Mouse (Mus musculus): Measurements from ENCODE around the gene Adgre4.

Gene Adgre4

GRCm38 (mm10) chr17:55749786-55750185 is at the start of gene Adgre4:
Adgre4 (plus strand) TSS chr17:55749984.
- no peaks in the 10 kb centered on the region for H3K9me3 ChIP-seq (ENCODE audit: low read length)
- TF ChIP-seq CTCF (conservative IDR thresholded peaks at IDR 0.05; ENCODE audit: low read length): no peak
- TF ChIP-seq NANOG (IDR thresholded peaks at IDR 0.05; ENCODE audit: borderline replicate concordance, low read length): no peak
- TF ChIP-seq POU5F1 (IDR thresholded peaks at IDR 0.05; ENCODE audit: borderline replicate concordance, low read length): no peak

GRCm38 (mm10) chr17:55702161-55702820 is 47.5 kb upstream of the Adgre4 start:
- TF ChIP-seq POU5F1 (IDR thresholded peaks at IDR 0.05; ENCODE audit: borderline replicate concordance, low read length): no peak
- H3K27me3 ChIP-seq (ENCODE audit: insufficient read depth, low read length): no peaks in the 10 kb centered on the region
- H3K4me1 ChIP-seq (replicated peaks; ENCODE audit: low read depth, low read length): no peaks in the 10 kb centered on the region
- no peaks in the 10 kb centered on the region for H3K9me3 ChIP-seq (ENCODE audit: low read length)
- H3K36me3 ChIP-seq (ENCODE audit: insufficient read depth, low read length): peaks cover 9% of the 10 kb centered on the region
- H3K4me3 ChIP-seq (replicated peaks; ENCODE audit: low read length): no peak overlapping the region

More at GRCm38 (mm10) chr17:55749786-55750185, at the start of gene Adgre4:
- Histone ChIP-seq H3K4me3 (replicated peaks; ENCODE audit: low read length) (no peak within 1 kb of the TSS), H3K4me1 (replicated peaks; ENCODE audit: low read depth, low read length) (no peaks in the 10 kb centered on the region), H3K27me3 (ENCODE audit: insufficient read depth, low read length) (no peaks in the 10 kb centered on the region), H3K36me3 (ENCODE audit: insufficient read depth, low read length) (no peaks in the 10 kb centered on the region)

- Histone ChIP-seq H3K4me3 (replicated peaks; ENCODE audit: low read length) (no peak overlapping the region), H3K27me3 (ENCODE audit: insufficient read depth, low read length) (no peaks in the 10 kb centered on the region), H3K9me3 (ENCODE audit: low read length) (no peaks in the 10 kb centered on the region), H3K4me1 (replicated peaks; ENCODE audit: low read depth, low read length) (no peaks in the 10 kb centered on the region), H3K36me3 (ENCODE audit: insufficient read depth, low read length) (peaks cover 5% of the 10 kb centered on the region; the same call in 1 of the 2 replicates)
- TF ChIP-seq CTCF (conservative IDR thresholded peaks at IDR 0.05; ENCODE audit: low read length) (no peak), POU5F1 (IDR thresholded peaks at IDR 0.05; ENCODE audit: borderline replicate concordance, low read length) (no peak), NANOG (IDR thresholded peaks at IDR 0.05; ENCODE audit: borderline replicate concordance, low read length) (no peak)
These were observed 46.9 kb upstream of the Adgre4 start for GRCm38 (mm10) chr17:55702865-55703264.

GRCm38 (mm10) chr17:55711984-55712811 is 37.6 kb upstream of the Adgre4 start, which contains the start of gene Pot1b:
Pot1b (minus strand) TSS chr17:55712628.
- H3K27me3 ChIP-seq (ENCODE audit: insufficient read depth, low read length): no peaks in the 10 kb centered on the region
- TF ChIP-seq CTCF (conservative IDR thresholded peaks at IDR 0.05; ENCODE audit: low read length) (no peak), NANOG (IDR thresholded peaks at IDR 0.05; ENCODE audit: borderline replicate concordance, low read length) (no peak), POU5F1 (IDR thresholded peaks at IDR 0.05; ENCODE audit: borderline replicate concordance, low read length) (no peak)
- H3K36me3 ChIP-seq (ENCODE audit: insufficient read depth, low read length): peaks cover 5% of the 10 kb centered on the region; the same call in 1 of the 2 replicates
- H3K4me1 ChIP-seq (replicated peaks; ENCODE audit: low read depth, low read length): no peaks in the 10 kb centered on the region
- peak within 1 kb of the TSS; percentile 88 for H3K4me3 ChIP-seq (replicated peaks; ENCODE audit: low read length)
- H3K9me3 ChIP-seq (ENCODE audit: low read length): peaks cover 39% of the 10 kb centered on the region

GRCm38 (mm10) chr17:55721270-55721669 is 28.5 kb upstream of the Adgre4 start:
- H3K4me3 ChIP-seq (replicated peaks; ENCODE audit: low read length): no peak overlapping the region
- TF ChIP-seq NANOG (IDR thresholded peaks at IDR 0.05; ENCODE audit: borderline replicate concordance, low read length) (no peak), CTCF (conservative IDR thresholded peaks at IDR 0.05; ENCODE audit: low read length) (no peak), POU5F1 (IDR thresholded peaks at IDR 0.05; ENCODE audit: borderline replicate concordance, low read length) (no peak)
- H3K4me1 ChIP-seq (replicated peaks; ENCODE audit: low read depth, low read length): no peaks in the 10 kb centered on the region
- peaks cover 25% of the 10 kb centered on the region for H3K9me3 ChIP-seq (ENCODE audit: low read length)
- H3K36me3 ChIP-seq (ENCODE audit: insufficient read depth, low read length): no peaks in the 10 kb centered on the region
- H3K27me3 ChIP-seq (ENCODE audit: insufficient read depth, low read length): no peaks in the 10 kb centered on the region

GRCm38 (mm10) chr17:55722250-55722649 is 27.5 kb upstream of the Adgre4 start:
- H3K36me3 ChIP-seq (ENCODE audit: insufficient read depth, low read length): no peaks in the 10 kb centered on the region
- H3K27me3 ChIP-seq (ENCODE audit: insufficient read depth, low read length): no peaks in the 10 kb centered on the region
- H3K9me3 ChIP-seq (ENCODE audit: low read length): peaks cover 16% of the 10 kb centered on the region
- no peaks in the 10 kb centered on the region for H3K4me1 ChIP-seq (replicated peaks; ENCODE audit: low read depth, low read length)
- H3K4me3 ChIP-seq (replicated peaks; ENCODE audit: low read length): no peak overlapping the region
- TF ChIP-seq CTCF (conservative IDR thresholded peaks at IDR 0.05; ENCODE audit: low read length): no peak
- no peak for TF ChIP-seq POU5F1 (IDR thresholded peaks at IDR 0.05; ENCODE audit: borderline replicate concordance, low read length)
- no peak for TF ChIP-seq NANOG (IDR thresholded peaks at IDR 0.05; ENCODE audit: borderline replicate concordance, low read length)

- Histone ChIP-seq H3K9me3 (ENCODE audit: low read length) (peaks cover 15% of the 10 kb centered on the region), H3K4me1 (replicated peaks; ENCODE audit: low read depth, low read length) (no peaks in the 10 kb centered on the region), H3K27me3 (ENCODE audit: insufficient read depth, low read length) (no peaks in the 10 kb centered on the region), H3K36me3 (ENCODE audit: insufficient read depth, low read length) (no peaks in the 10 kb centered on the region), H3K4me3 (replicated peaks; ENCODE audit: low read length) (no peak overlapping the region)
- no peak for TF ChIP-seq POU5F1 (IDR thresholded peaks at IDR 0.05; ENCODE audit: borderline replicate concordance, low read length)
- TF ChIP-seq CTCF (conservative IDR thresholded peaks at IDR 0.05; ENCODE audit: low read length): no peak
- no peak for TF ChIP-seq NANOG (IDR thresholded peaks at IDR 0.05; ENCODE audit: borderline replicate concordance, low read length)
These were observed 23.6 kb upstream of the Adgre4 start for GRCm38 (mm10) chr17:55726193-55726592.

GRCm38 (mm10) chr17:55736675-55737074 is 13.1 kb upstream of the Adgre4 start:
- no peaks in the 10 kb centered on the region for H3K27me3 ChIP-seq (ENCODE audit: insufficient read depth, low read length)

More at GRCm38 (mm10) chr17:55736675-55737074, 13.1 kb upstream of the Adgre4 start:
- Histone ChIP-seq H3K4me1 (replicated peaks; ENCODE audit: low read depth, low read length) (no peaks in the 10 kb centered on the region), H3K36me3 (ENCODE audit: insufficient read depth, low read length) (no peaks in the 10 kb centered on the region), H3K4me3 (replicated peaks; ENCODE audit: low read length) (no peak overlapping the region), H3K9me3 (ENCODE audit: low read length) (no peaks in the 10 kb centered on the region)
- TF ChIP-seq CTCF (conservative IDR thresholded peaks at IDR 0.05; ENCODE audit: low read length): no peak
- no peak for TF ChIP-seq POU5F1 (IDR thresholded peaks at IDR 0.05; ENCODE audit: borderline replicate concordance, low read length)
- no peak for TF ChIP-seq NANOG (IDR thresholded peaks at IDR 0.05; ENCODE audit: borderline replicate concordance, low read length)
